Mouse (Mus musculus): Measurements from ENCODE around the gene Trak1.

GRCm38 (mm10) chr9:121382568-121382967, 85.3 kb downstream of the Trak1 start:
- TF ChIP-seq CTCF (IDR thresholded peaks at IDR 0.05; ENCODE audit: low read depth) (no peak), EP300 (IDR thresholded peaks at IDR 0.05; ENCODE audit: low read depth) (no peak)

Data from liver, postnatal 0 days (tissue).